Mouse (Mus musculus) midbrain, embryonic 15.5 days (tissue): Measurements from ENCODE around the gene Setmar. TPM values are rescaled to one million over a fixed set of nuclear protein-coding genes. Genes with fewer than 3 reads are reported as not detected.

Experiments
- ATAC-seq: fragments of 200-750 bp; cut with Nextera tagmentation; replicated peaks from 2 replicates; pipeline ENCODE4 v1.8.0; 2017; ENCODE audit warnings: moderate TSS enrichment
- H3K27ac ChIP-seq: fragments of 300-500 bp; sonication (generic); 2 replicates; pipeline ENCODE4 v1.5.1; 2015; ENCODE audit warnings: mild to moderate bottlenecking, inconsistent platforms
- H3K27me3 ChIP-seq: fragments of 300-500 bp; sonication (generic); replicated peaks from 2 replicates; pipeline ENCODE4 v1.6.1; 2015; ENCODE audit warnings: inconsistent platforms
- H3K36me3 ChIP-seq: fragments of 300-500 bp; sonication (generic); replicated peaks from 2 replicates; pipeline ENCODE4 v1.6.1; 2015; ENCODE audit warnings: inconsistent platforms
- H3K4me1 ChIP-seq: fragments of 300-500 bp; sonication (generic); 2 replicates; pipeline ENCODE4 v1.6.1; 2015; ENCODE audit warnings: inconsistent platforms
- H3K4me2 ChIP-seq: fragments of 300-500 bp; sonication (generic); 2 replicates; pipeline ENCODE4 v1.6.1; 2015; ENCODE audit warnings: inconsistent platforms, mild to moderate bottlenecking, moderate library complexity
- H3K4me3 ChIP-seq: fragments of 300-500 bp; sonication (generic); 2 replicates; pipeline ENCODE4 v1.5.1; 2015; ENCODE audit warnings: mild to moderate bottlenecking, inconsistent platforms
- H3K9ac ChIP-seq: fragments of 300-500 bp; sonication (generic); 2 replicates; pipeline ENCODE4 v1.6.1; 2015; ENCODE audit warnings: mild to moderate bottlenecking, inconsistent platforms
- H3K9me3 ChIP-seq: fragments of 300-500 bp; sonication (generic); 2 replicates; pipeline ENCODE4 v1.6.1; 2016; ENCODE audit warnings: inconsistent platforms
- WGBS: fragments of 180-500 bp; shearing (Covaris S2); methylation state at CpG from one replicate; pipeline ENCODE4 v1.1.7; 2015; ENCODE audit warnings: mixed read lengths; 5-methylcytosine and 5-hydroxymethylcytosine counted together
- polyA plus RNA-seq: library from polyadenylated mRNA; unstranded; fragments of >200 nt; fragmentation: Nextera tagmentation; extraction: Ambion mirVana; gene quantifications from 2 replicates; pipeline ENCODE4 v1.2.1, GENCODE M21; 2015

Gene Setmar
- polyA plus RNA-seq, 1 experiment from 2014 or later = 6.5 TPM

- no peak overlapping the region for H3K4me2 ChIP-seq
- no peak for ATAC-seq
- WGBS = 83% methylated on average over 1 of the region's 1 CpGs
- no peak overlapping the region for H3K9ac ChIP-seq
- H3K9me3 ChIP-seq = no peaks in the 10 kb centered on the region
- no peaks in the 10 kb centered on the region for H3K36me3 ChIP-seq
- H3K4me1 ChIP-seq = no peaks in the 10 kb centered on the region
- H3K4me3 ChIP-seq = no peak overlapping the region
- H3K27ac ChIP-seq = no peak overlapping the region
- no peaks in the 10 kb centered on the region for H3K27me3 ChIP-seq
Measured at GRCm38 (mm10) chr6:108125474-108125873, 60.6 kb downstream of the Setmar start.

GRCm38 (mm10) chr6:108126631-108127030 lies 61.8 kb downstream of the Setmar start:
- H3K27me3 ChIP-seq = no peaks in the 10 kb centered on the region
- no peaks in the 10 kb centered on the region for H3K4me1 ChIP-seq
- no peaks in the 10 kb centered on the region for H3K9me3 ChIP-seq
- 94% methylated on average over 3 of the region's 3 CpGs for WGBS
- no peak overlapping the region for H3K27ac ChIP-seq
- H3K9ac ChIP-seq = no peak overlapping the region
- no peak for ATAC-seq
- no peak overlapping the region for H3K4me2 ChIP-seq
- H3K36me3 ChIP-seq = no peaks in the 10 kb centered on the region
- H3K4me3 ChIP-seq = no peak overlapping the region

Other genes with a start within 250 kb of the Setmar start
- gene Sumf1, start 120.5 kb downstream of the Setmar start, polyA plus RNA-seq = 11.0 and 11.4 TPM in 2 replicates
- gene Itpr1, start 148.1 kb downstream of the Setmar start, polyA plus RNA-seq = 3.9 and 4.7 TPM in 2 replicates